Mouse (Mus musculus) large intestine, adult 2 months (tissue): ENCODE data around the gene Synpo2. TPM values are rescaled to one million over a fixed set of nuclear protein-coding genes. Genes with fewer than 3 reads are reported as not detected.
"Not testable (repeated sequence)": the region's sequence is repeated elsewhere in the genome, so short reads cannot be mapped to it uniquely, and the experiment has no call there.

ENCODE experiments used
- DNase-seq: peaks from one replicate; pipeline ENCODE4 v3.0.0-alpha.2; 2012; ENCODE audit warnings: low read depth, low spot score
- WGBS: fragments of 180-500 bp; shearing (Covaris S2); methylation state at CpG from one replicate; pipeline ENCODE4 v1.1.7; 2018; 5-methylcytosine and 5-hydroxymethylcytosine counted together
- polyA plus RNA-seq: library from polyadenylated mRNA; depleted of rRNA; stranded (reverse); fragments of >200 nt; gene quantifications from 2 replicates; pipeline ENCODE4 v1.2.3, GENCODE M21; 2012

The Synpo2 gene
- polyA plus RNA-seq, 1 experiment = 17.2 TPM

DNA sequence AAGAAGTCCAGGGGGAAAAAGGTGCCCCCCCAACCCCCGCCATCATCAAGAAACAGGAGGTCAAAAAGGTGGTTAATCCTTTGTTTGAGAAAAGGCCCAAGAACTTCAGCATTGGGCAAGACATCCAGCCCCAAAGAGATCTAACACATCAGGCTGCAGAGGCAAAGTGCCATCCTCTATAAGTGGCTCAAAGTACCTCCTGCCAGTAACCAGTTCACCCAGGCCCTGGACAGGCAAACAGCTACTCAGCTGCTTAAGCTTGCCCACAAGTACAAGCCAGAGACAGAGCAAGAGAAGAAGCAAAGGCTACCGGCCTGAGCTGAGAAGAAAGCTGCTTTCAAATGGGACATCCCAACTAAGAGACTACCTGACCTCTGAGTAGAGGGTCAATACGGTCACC, 93.7 kb downstream of the Synpo2 start:
- 78% methylated on average over 3 of the region's 3 CpGs for WGBS
- no peak for DNase-seq

DNA sequence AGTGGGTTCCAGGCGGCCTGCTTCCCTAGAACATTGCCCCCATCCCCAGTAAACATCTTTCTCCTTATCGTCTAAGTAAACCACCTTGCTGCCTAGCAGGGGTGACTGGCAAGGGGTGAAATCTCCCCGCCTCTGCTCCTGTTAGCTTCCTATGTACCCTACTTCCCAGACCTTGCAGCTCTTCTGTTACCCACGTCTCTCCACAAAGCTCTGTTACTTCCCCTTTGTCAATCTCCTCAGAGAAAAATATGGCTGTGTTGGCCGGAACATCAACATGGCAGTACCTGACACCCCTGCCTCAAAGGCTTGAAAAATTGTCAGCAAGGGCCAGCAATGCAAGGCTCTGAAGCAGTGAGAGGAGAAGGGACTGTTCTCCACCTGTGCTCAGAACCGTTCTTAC, 94.9 kb downstream of the Synpo2 start:
- no peak for DNase-seq
- 69% methylated on average over 6 of the region's 6 CpGs for WGBS

DNA sequence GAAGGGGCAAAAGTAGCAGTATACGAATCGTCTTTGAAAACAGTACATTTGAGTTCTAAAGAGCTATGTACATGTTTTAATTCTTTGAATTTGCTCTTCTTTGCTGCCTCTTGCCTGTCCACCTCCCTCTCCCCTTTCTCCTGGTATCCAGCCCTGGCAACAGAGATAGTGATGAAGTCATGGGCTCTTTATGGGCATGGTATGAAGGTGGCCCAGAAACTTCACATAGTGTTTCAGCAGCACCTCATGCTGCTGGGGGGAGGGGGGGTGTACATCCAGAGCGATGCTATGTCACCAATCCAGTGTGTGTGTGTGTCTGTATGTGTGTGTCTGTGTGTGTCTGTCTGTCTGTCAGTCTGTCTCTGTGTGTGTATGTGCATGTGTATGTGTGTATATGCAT, 95.8 kb downstream of the Synpo2 start:
- WGBS = 91% methylated on average over 3 of the region's 3 CpGs

DNA sequence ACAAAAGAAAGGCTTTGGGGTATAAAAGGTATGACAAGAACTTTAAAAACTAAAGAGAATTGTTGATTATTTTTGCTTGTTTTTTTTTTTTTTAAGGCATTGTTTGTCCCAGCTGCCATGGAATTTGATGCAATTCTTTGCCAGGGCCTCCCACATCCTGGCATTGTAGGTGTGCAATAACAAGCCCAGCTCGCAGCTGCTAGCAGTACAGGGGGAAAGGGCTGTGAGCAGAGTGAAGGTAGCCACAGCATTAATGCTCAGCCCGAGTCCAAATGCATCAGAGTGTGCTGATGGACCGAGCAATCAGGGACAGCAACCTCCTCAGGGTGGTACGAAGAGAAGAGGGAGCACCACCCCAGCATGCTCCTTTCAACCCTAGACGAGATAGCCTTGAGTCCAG, 96.3 kb downstream of the Synpo2 start:
- no peak for DNase-seq
- WGBS = 57% methylated on average over 5 of the region's 5 CpGs

More for the DNA sequence above, 95.8 kb downstream of the Synpo2 start:
- DNase-seq = no peak

DNA sequence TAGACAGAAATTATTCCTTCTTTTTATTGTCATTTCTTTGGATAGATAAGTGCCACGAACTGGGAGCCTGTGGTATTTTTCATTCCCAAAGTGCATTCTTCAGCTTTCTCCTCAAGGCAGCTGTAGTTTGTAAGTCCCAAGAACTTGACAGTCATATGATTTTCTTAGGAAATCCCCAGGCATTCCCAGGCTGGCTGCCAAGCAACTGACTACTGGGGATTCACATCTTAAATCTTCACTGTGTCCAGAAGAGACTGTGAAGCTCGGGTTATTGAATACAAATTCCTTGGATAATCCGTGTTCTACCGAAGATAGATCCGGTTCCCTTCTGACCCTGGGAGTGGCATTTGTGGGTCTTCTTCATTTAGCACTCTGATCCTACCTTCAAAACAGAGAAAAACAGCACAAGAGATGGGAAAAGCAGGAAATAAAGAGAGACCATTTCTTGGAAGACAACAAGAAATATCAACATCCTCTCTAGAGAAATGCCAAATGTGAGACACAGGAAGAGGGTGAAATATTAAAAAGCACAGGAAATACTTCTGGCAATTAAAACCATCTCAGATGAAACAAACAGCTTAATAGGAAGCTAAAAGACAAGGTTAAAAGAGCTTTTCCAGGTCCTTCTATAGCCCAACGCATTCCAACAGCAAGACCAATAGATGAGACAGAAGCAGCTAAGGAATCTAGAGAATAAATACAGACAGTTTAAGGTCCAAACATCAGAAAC, 97.5 kb downstream of the Synpo2 start:
- WGBS = 51% methylated on average over 6 of the region's 6 CpGs
- DNase-seq = no peak

DNA sequence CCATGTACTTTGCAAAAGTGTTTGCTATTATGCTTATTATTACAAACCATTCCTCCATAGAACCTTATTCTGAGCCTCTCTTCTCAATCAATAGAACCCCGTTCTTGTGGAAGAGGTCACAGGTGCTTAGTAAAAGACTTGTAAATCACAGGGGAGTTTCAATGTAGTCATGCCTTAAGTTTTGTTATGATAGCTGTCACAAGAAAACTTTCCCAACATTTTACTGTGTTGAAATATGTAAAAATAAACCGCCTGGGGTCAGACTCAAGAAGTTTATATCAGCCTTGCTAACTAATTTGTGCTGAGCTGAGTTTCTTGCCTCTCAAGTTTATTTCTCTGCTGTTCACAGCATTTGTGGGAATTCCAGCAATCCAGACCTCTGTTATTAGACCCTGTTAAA, 103.8 kb downstream of the Synpo2 start:
- DNase-seq = no peak
- 60% methylated on average over 2 of the region's 2 CpGs for WGBS

DNA sequence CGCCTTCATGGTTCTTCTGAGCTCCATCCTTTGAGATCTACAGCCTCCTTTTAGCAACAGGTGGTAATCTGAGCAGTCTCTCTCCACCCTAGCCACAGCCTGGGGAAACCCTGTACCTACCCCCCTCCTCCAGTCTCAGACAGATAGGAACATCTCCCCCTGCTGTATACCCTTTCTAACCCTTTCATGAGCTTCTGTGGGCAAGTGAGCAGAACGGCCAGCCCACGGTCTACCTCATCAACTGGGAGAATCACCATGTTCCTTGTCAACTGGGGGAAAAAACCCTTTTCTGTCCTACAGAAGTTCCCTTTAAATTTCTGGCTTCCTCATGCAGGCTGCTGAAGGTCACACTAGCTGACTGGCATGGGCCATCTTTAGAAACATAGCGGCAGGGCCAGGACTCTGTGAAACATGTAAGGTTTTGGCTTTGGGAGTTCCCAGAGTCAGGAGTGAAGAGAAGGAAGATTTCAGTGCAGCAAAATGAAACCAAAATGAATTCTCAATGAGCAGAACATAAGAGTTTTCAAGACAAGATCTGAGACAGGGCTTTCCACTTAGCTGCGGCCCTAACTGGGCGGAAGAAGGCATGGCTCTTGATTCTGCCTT, 104.7 kb downstream of the Synpo2 start:
- no peak for DNase-seq
- WGBS = 89% methylated on average over 6 of the region's 6 CpGs

DNA sequence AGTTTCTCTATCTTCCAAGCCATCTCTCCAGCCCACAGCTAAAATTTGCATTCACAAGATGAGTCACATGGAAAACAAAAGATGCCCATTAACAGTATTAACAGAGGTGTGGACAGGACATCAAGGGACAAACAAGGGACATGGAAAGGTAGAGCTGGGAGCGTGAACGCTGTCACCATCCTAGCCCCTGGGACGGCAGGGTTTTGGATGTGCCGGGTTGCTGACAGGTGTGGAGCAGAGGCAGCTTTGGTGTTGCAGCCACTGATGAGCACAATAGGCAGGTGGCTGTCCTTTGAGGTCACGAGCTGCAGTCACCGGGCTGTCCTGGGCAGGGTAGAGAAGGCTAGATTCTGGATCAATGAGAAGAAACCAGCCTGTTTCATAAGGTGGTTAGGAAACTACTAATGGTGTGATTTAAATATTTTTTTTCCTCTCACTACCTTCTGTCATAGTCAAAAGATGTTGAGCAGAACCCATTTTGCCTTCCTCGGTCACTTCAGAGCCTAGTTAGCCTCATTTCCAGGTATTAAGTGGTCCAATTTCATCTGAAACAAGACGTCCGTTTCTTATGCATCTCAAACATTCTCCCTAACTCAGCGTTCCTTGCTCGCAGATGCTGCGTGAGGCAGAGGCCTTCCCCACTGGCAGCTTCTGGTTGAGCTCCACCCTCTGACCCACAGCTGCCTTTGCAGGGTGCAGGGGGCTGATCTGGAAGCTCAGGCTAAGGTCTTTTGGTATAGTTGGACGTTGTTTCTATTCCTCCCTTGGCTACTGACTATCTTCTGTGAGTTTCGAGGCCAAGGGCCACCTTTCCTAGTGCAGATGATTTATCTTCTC, 105.4 kb downstream of the Synpo2 start:
- no peak for DNase-seq
- WGBS = 78% methylated on average over 14 of the region's 14 CpGs

DNA sequence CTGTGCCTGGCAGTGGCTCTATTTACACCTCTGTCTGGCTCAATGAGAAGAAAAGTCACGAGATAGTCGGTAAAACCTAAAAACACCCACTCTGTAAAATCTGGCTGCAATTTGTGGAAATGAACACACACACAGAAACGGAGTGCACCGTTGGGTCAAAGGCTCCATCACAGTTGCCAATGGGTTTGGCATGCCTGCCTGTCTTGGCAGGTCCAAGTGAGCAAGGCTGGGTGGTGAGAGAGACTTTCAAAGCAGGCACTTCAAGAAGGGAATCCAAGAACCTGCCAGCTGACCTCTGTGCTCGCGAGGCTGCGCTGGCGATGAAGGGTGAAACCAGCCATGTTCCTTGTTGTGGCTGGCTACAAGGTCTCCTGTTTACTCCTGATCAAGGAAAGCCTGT, 107.2 kb downstream of the Synpo2 start:
- 67% methylated on average over 8 of the region's 8 CpGs for WGBS
- no peak for DNase-seq

DNA sequence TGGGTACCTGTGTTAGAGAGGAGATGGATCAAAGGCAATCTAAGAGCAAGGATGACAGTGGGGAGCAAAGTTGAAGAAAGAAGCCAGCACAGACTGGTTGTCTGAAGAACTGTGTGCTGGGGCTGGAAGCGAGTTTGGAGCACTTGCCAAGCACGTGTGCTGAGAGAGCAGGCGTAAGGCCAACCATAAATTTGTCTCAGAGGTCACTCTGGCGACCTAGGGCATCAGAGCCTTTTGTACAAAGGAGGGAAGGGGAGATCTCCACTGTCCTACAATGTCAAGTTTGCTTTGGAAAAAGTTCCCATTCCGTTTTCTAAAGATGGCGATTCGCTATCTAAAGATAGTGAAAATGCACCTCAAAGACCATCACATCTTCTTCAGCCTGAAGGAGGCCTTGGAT, 107.9 kb downstream of the Synpo2 start:
- DNase-seq = no peak
- WGBS = 60% methylated on average over 7 of the region's 7 CpGs

DNA sequence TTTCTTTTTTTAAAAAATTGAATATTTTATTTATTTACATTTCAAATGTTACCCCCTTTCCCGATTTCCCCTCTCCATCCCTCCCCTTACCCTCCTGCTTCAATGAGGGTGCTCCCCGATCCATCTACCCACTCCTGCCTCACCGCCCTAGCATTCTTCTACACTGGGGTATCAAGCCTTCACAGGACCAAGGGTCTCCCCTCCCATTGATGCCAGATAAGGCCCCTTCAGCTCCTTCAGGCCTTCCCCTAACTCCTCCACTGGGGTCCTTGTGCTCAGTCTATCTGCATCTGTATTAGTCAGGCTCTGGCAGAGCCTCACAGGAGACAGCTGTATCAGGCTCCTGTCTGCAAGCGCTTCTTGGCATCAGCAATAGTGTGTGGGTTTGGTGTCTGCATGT, 109.2 kb downstream of the Synpo2 start:
- DNase-seq = not testable (repeated sequence)
- WGBS = 87% methylated on average over 4 of the region's 4 CpGs

DNA sequence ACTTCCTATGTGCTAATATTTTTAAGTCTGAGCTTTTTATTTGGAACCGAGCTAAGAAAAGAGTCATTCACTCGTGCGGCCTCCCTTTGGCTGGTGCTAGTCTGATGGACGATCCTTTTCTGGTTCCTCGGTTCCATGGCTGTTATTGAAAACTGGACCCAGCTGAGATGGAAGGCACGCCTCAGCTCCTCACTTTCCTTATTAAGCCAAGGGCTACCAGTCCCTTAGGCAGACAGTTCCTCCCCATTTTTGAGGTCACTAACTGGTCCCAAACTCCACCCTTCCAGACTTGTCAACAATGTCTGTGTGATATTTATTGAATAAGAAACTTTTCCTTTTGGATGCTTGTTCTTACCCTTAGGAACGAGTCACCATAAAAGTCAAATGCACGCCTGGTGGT, 112.1 kb downstream of the Synpo2 start:
- no peak for DNase-seq
- 65% methylated on average over 8 of the region's 8 CpGs for WGBS

DNA sequence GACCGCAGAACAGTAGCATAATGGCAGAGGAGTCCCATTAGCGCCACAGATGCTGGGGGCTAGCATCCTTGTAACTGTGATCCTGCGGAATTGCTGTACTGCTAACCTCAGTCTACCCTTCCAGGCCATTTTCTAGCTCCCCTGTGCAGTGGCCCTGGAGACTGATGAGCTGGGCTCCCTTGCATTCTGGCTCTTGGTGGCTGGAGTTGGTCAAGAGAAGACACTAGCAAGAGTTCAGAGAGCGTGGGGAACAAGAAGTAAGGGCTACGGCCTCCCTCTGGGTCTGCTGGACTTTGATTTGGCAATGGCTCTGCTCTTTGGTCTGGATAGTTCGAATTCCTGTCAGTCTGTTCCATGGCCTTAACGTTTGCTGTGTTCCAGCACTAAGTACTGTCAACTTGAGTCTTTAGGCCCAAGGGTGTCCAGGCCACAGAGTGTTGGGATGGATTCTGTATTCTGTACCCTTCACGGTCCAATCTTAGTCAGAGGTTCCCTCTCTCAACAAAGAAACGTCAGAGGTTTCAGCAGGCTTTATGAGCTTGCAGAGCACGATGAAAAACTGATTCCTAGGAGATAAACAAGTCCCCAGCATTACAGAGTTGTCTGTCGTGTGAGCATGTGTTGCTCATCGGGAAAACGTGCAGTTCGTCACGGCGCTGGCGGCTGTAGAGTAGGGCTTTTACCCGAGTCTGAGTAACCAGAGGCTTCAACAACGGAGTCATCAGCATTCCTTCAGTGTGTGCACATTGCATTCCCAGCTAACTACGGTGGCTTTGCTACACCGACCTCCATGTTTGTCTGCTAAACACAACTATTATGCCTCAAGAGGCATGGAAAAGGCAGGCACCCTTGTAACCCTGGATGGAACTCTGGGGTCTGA, 113.6 kb downstream of the Synpo2 start:
- no peak for DNase-seq
- 59% methylated on average over 21 of the region's 21 CpGs for WGBS

DNA sequence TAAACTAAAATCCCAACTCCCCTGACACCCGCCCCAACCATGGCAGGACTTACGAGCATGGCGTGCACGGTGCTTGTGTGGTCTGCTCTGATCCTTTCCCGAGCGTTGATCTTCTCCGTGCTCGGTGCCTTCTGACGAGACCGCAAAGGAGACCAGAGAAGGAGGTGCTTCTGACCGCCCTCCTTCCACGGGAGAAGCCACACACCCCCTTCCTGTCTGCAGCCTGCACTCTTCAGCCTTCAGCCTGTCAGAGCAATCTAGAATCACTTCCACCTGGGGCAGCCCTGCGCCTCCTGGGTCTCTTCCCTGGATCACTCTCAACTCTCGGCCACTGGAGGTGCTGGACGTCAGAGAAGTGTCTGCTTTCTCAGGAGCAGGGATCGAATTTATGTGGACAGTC, 119.0 kb downstream of the Synpo2 start:
- DNase-seq = no peak
- 36% methylated on average over 16 of the region's 16 CpGs for WGBS

DNA sequence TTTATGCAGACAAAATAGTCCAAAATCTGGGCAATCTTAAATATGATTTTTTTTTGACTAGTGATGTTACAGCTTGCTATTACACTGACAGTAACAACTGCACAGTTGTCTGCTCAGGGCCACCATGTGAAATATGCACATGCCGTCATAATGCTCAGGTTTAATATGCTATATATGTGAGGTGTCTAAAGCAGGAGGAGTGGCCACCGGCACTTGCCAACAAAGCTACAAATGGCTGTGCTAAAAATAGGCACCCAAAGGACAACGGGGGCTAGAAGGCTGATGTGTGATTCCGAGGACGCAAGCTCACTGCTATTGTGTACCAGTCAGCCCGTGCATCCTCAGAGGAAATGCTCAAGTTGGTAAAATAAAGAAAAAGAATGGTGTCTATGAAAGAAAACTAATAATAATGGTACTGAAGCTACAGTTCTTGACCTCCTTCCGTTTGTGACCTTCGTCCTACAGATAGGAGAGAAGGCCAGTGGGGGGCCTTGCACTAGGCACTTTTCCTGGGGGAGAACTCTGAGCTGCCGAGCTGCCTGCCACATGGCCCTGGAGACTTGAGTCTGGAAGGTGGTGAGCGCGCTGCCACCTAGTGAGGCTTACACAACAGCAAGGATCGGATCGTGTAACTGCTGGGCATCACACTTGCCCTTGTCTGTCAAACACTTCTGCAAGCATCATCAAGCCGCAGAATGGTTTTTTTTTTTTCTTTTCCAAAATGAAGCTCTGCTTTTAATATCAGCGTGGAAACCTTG, 120.0 kb downstream of the Synpo2 start:
- DNase-seq = no peak
- 23% methylated on average over 15 of the region's 15 CpGs for WGBS

DNA sequence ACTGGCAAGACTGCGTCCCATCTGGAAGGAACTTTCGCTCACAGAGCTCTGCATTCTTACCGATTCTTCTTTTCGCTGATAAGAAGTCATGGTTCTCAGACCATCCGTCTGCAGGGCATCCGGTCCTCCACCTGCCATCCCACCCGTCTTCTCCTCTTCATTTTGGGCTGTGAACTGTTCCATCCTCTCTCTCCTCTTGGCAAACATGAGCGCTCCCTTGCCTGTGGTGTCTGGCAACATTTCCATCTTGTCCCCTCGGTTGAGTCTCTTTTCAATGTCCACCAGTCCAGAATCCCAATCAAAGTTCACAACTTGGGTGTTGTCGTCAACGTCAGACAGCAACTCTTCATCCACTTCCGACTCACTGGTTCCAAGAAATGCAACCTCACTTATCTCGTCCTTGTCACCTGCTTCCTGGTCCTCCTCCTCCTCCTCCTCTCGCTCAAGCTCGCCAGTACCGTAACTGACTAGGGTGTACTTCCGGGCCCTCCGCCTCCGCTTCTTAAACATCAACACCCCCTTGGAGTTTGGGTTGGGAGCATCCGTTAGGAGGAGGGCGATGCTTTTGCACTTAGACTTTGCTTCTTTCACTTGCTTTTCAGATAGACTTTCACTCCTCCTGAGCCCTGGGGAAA, 121.8 kb downstream of the Synpo2 start:
- WGBS = 87% methylated on average over 21 of the region's 21 CpGs
- no peak for DNase-seq

DNA sequence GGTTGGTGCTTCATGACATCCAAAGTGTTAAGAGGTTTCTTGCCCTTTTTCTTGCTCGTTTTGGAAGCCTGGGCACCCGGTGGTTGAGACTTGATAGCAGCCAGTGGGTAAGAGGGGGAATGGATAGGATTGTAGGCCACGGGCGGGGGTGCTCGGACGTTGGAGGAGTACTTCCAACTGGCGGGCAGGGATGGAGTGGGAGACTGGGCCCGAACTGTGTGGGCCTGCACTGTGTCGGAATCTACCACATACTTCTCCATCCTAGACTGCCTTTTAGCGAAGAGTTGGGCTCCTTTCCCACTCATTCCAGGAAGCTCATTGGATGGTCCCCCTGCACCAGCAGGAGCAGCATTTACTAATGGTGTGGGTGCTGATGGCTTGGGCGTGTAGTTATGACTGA, 123.2 kb downstream of the Synpo2 start:
- no peak for DNase-seq
- WGBS = 81% methylated on average over 11 of the region's 11 CpGs

DNA sequence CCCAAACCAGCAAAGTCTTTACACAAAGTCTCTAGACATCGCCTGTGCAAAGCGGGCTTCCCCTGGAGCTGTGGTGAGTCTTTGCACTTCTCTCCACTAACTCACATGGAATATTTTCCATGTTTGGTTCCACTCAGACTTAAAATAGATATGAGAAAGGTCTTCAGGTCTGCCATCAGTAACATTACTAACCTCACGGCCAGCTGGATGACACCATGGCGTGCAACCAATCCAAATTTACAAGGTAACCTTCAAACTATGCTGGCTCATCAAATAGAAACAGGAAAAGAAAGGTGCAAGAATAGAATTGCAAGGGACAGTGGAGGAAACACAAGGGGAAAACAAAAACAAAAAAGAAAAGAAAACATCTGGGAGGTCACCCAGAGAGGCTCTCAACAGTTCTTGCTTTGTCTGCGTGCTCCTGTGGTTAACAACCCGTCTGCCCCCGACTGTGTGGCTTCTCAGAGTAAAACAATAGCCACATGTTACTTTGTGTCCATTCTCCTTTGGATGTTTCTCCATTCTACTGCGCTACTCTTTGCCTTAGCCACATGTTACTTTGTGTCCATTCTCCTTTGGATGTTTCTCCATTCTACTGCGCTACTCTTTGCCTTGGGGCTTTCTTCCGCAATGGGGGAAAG, 124.8 kb downstream of the Synpo2 start:
- 82% methylated on average over 10 of the region's 10 CpGs for WGBS
- DNase-seq = no peak
